Mouse (Mus musculus) stomach, postnatal 0 days (tissue): ENCODE measurements around the gene Tsnax. TPM values are rescaled to one million over a fixed set of nuclear protein-coding genes. Genes with fewer than 3 reads are reported as not detected.

Experiments used
- ATAC-seq: fragments of 200-750 bp; cut with Nextera tagmentation; 2 replicates; pipeline ENCODE4 v1.8.0; 2017; ENCODE audit not compliant: low FRiP score, low TSS enrichment
- DNase-seq: peaks from one replicate; pipeline ENCODE4 v3.0.0-alpha.2; 2016; ENCODE audit warnings: low spot score
- H3K27ac ChIP-seq: fragments of 300-500 bp; sonication (generic); replicated peaks from 2 replicates; pipeline ENCODE4 v1.5.1; 2014; ENCODE audit warnings: mild to moderate bottlenecking, control low read depth
- H3K27me3 ChIP-seq: fragments of 300-500 bp; sonication (generic); 2 replicates; pipeline ENCODE4 v1.6.1; 2014; ENCODE audit warnings: low read length; ENCODE audit not compliant: control insufficient read depth, insufficient read depth
- H3K36me3 ChIP-seq: fragments of 300-500 bp; sonication (generic); 2 replicates; pipeline ENCODE4 v1.6.1; 2014; ENCODE audit warnings: low read length, mixed read lengths; ENCODE audit not compliant: control insufficient read depth, insufficient read depth
- H3K4me1 ChIP-seq: fragments of 300-500 bp; sonication (generic); replicated peaks from 2 replicates; pipeline ENCODE4 v1.6.1; 2014; ENCODE audit warnings: antibody characterized with exemption; ENCODE audit not compliant: control insufficient read depth, insufficient read depth
- H3K4me2 ChIP-seq: fragments of 300-500 bp; sonication (generic); replicated peaks from 2 replicates; pipeline ENCODE4 v1.6.1; 2014; ENCODE audit warnings: low read depth, mild to moderate bottlenecking, control low read depth, moderate library complexity
- H3K4me3 ChIP-seq: fragments of 300-500 bp; sonication (generic); 2 replicates; pipeline ENCODE4 v1.5.1; 2014; ENCODE audit warnings: low read depth, low read length, control low read depth
- H3K9ac ChIP-seq: fragments of 300-500 bp; sonication (generic); 2 replicates; pipeline ENCODE4 v1.6.1; 2014; ENCODE audit warnings: mild to moderate bottlenecking, low read length, control low read depth, mixed read lengths
- H3K9me3 ChIP-seq: fragments of 300-500 bp; sonication (generic); 2 replicates; pipeline ENCODE4 v1.6.1; 2016; ENCODE audit warnings: low read length; ENCODE audit not compliant: control insufficient read depth
- CTCF ChIP-seq: IDR thresholded peaks from 2 replicates; pipeline ENCODE4 v1.5.1; 2016; ENCODE audit warnings: antibody characterized with exemption, low read depth, mild to moderate bottlenecking, moderate library complexity
- EP300 ChIP-seq: optimal IDR thresholded peaks from 2 replicates; pipeline ENCODE3; 2016; ENCODE audit warnings: antibody characterized with exemption
- WGBS: fragments of 180-500 bp; shearing (Covaris S2); extraction: QIAGEN DNeasy Blood & Tissue Kit; methylation state at CpG from one replicate; pipeline ENCODE4 v1.1.7; 2014; 5-methylcytosine and 5-hydroxymethylcytosine counted together
- polyA plus RNA-seq: library from polyadenylated mRNA; unstranded; fragments of >200 nt; fragmentation: Nextera tagmentation; extraction: Ambion mirVana; gene quantifications from 2 replicates; pipeline ENCODE4 v1.2.1, GENCODE M21; 2015

The Tsnax gene
- polyA plus RNA-seq, 1 experiment from 2014 or later: 62.5 TPM

- no peak overlapping the region for H3K9ac ChIP-seq
- H3K4me1 ChIP-seq: no peaks in the 10 kb centered on the region
- H3K36me3 ChIP-seq: no peaks in the 10 kb centered on the region
- DNase-seq: no peak
- no peak for ATAC-seq
- 49% methylated on average over 2 of the region's 2 CpGs for WGBS
- no peak overlapping the region for H3K27ac ChIP-seq
- H3K4me3 ChIP-seq: no peak overlapping the region
- TF ChIP-seq CTCF (no peak), EP300 (no peak)
- H3K27me3 ChIP-seq: no peaks in the 10 kb centered on the region
- peaks cover 12% of the 10 kb centered on the region; the same call in 1 of the 2 replicates for H3K9me3 ChIP-seq
- H3K4me2 ChIP-seq: no peak overlapping the region
These were observed 17.0 kb upstream of the Tsnax start for GRCm38 (mm10) chr8:124995776-124996175.

- 78% methylated on average over 8 of the region's 8 CpGs for WGBS
- ATAC-seq: no peak
- H3K4me3 ChIP-seq: no peak overlapping the region
- no peaks in the 10 kb centered on the region for H3K27me3 ChIP-seq
- H3K4me2 ChIP-seq: no peak overlapping the region
- H3K27ac ChIP-seq: no peak overlapping the region
- H3K4me1 ChIP-seq: no peaks in the 10 kb centered on the region
- H3K36me3 ChIP-seq: peaks cover 8% of the 10 kb centered on the region
- DNase-seq: no peak
- no peak overlapping the region for H3K9ac ChIP-seq
- no peak for TF ChIP-seq CTCF
- TF ChIP-seq EP300: no peak
- no peaks in the 10 kb centered on the region for H3K9me3 ChIP-seq
These were observed 11.3 kb downstream of the Tsnax start for GRCm38 (mm10) chr8:125024085-125024484.

- Histone ChIP-seq H3K4me3 (no peak overlapping the region), H3K9me3 (no peaks in the 10 kb centered on the region), H3K27ac (no peak overlapping the region), H3K27me3 (no peaks in the 10 kb centered on the region), H3K4me1 (no peaks in the 10 kb centered on the region), H3K9ac (no peak overlapping the region), H3K4me2 (no peak overlapping the region), H3K36me3 (peaks cover 13% of the 10 kb centered on the region)
- no peak for DNase-seq
- TF ChIP-seq EP300 (no peak), CTCF (no peak)
- WGBS: 27% methylated on average over 3 of the region's 3 CpGs
- ATAC-seq: no peak
These were observed 14.4 kb downstream of the Tsnax start for GRCm38 (mm10) chr8:125027211-125027610.

GRCm38 (mm10) chr8:125028841-125029240 lies 16.0 kb downstream of the Tsnax start:
- H3K4me1 ChIP-seq: no peaks in the 10 kb centered on the region
- no peak for TF ChIP-seq EP300
- no peak for TF ChIP-seq CTCF
- no peak overlapping the region for H3K4me3 ChIP-seq
- DNase-seq (no peak), ATAC-seq (no peak)
- 84% methylated on average over 5 of the region's 5 CpGs for WGBS
- H3K36me3 ChIP-seq: peaks cover 13% of the 10 kb centered on the region
- H3K9me3 ChIP-seq: no peaks in the 10 kb centered on the region
- no peak overlapping the region for H3K4me2 ChIP-seq
- no peaks in the 10 kb centered on the region for H3K27me3 ChIP-seq
- H3K9ac ChIP-seq: no peak overlapping the region
- H3K27ac ChIP-seq: no peak overlapping the region

GRCm38 (mm10) chr8:125031276-125031675 lies 18.5 kb downstream of the Tsnax start:
- WGBS: 56% methylated on average over 5 of the region's 5 CpGs
- Histone ChIP-seq H3K27ac (no peak overlapping the region), H3K9me3 (no peaks in the 10 kb centered on the region), H3K27me3 (no peaks in the 10 kb centered on the region), H3K4me3 (no peak overlapping the region), H3K36me3 (peaks cover 13% of the 10 kb centered on the region), H3K4me1 (no peaks in the 10 kb centered on the region), H3K9ac (no peak overlapping the region), H3K4me2 (no peak overlapping the region)
- TF ChIP-seq CTCF (no peak), EP300 (no peak)
- ATAC-seq (peak; percentile 24; the same call in 1 of the 2 replicates), DNase-seq (no peak)

GRCm38 (mm10) chr8:125034669-125035068 lies 21.9 kb downstream of the Tsnax start:
- no peak overlapping the region for H3K4me3 ChIP-seq
- no peaks in the 10 kb centered on the region for H3K9me3 ChIP-seq
- WGBS: 41% methylated on average over 8 of the region's 8 CpGs
- H3K27ac ChIP-seq: no peak overlapping the region
- H3K4me2 ChIP-seq: no peak overlapping the region
- no peaks in the 10 kb centered on the region for H3K4me1 ChIP-seq
- TF ChIP-seq CTCF (peak; percentile 89), EP300 (no peak)
- H3K36me3 ChIP-seq: peaks cover 5% of the 10 kb centered on the region; the same call in 1 of the 2 replicates
- peak; percentile 77 for DNase-seq
- H3K9ac ChIP-seq: no peak overlapping the region
- peak; percentile 63 for ATAC-seq
- no peaks in the 10 kb centered on the region for H3K27me3 ChIP-seq
